Mouse (Mus musculus): ENCODE measurements around the gene Qprt.
"Not testable (repeated sequence)": the region's sequence is repeated elsewhere in the genome, so short reads cannot be mapped to it uniquely, and the experiment has no call there.

The Qprt gene

DNA sequence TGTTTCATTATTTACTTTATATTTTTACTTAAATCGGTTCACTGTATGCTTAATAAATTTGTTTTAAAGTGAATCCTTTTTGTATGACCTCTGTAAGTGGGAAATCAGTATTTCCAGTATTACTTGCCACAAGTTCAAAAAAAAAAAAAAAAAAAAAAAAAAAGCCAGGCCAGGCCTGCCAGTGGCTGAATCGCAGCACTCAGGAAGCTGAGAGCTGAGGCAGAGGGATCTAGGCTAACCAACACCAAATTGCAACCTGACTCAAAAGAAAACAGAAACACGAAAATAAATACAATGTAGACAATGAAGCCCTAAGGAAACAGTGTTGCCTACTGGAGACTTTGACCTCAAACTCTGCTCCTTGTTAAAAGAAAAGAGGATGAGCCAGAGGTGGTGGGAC, 28.1 kb downstream of the Qprt start:
- no peak for DNase-seq

DNA sequence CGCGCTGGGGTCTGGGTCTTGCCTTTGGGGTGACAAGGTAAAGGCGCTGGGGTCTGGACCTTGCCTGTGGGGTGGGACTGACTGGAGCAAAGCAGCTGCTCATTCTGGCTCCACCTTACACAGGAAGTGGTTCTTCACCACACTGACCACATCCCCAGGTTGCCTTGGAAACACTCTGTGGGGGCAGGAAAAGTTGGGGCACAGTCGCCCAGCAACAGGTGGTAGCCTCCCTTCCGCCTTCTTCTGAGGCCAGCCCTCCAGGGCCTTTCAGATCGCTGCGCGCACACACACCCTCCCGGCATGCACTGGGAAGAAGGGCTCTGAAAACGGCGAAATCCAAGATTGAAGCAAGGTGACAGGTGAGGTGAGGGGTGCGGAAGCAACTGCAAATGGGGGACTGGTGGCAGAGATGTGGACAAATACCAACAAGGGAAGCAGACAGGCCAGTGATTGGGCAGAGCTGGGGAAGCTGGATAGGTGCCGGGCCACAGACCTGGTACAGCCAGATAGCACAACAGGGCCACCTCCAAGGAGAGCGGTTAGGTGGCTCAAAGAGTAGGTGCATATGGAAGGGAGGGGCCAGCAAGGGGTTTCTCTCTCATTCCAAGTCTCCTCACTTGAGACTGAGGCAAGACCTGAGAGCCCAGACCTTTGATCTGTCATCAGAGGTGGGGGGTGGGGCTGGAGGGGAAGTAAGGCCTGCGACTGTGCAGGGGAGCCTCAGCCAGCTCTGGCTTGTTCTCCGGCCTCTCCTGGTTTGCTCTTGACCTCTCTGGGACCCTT, 30.7 kb downstream of the Qprt start, which contains the start of gene AI467606:
Gene AI467606, plus strand, starts transcription at position 246 of the 783 bp plus-strand sequence.
- DNase-seq, result no peak

DNA sequence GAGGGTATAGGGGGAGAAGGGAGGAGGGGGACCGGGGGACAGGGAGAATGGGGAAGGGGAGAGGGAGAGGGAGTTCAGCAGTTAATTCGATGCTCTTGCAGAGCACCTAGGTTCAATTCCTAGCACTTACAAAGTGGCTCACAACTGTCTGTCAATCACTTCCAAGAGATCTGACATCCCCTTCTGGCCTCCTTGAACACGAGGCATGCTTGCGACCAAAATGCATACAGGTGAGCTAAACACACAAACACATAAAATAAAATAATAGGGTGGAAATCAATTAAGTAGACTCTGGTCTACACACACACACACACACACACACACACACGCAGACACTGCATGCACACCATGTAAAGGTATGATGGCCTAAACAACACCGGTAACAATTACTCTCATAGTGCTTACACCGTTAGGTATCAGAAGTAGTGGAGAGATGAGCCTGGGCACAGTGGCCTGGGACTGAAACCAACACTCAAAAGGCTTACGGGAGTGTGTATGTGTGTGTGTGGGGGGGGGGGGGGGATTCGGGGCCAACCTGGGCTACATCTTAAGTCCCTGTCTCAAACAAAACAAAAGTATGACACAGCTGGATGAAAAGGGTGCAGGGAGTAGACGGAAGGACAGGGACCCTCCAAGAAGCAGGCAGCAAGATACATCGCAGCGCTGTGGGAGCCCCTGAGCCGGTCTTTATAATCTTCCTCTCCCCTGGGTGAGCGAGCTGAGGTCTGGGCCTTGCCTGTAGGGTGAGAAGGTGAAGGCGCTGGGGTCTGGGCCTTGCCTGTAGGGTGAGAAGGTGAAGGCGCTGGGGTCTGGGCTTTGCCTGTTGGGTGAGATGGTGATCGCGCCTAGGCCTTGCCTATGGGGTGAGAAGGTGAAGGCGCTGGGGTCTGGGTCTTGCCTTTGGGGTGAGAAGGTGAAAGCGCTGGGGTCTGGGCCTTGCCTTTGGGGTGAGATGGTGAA, 31.6 kb downstream of the Qprt start:
- DNase-seq, result no peak

DNA sequence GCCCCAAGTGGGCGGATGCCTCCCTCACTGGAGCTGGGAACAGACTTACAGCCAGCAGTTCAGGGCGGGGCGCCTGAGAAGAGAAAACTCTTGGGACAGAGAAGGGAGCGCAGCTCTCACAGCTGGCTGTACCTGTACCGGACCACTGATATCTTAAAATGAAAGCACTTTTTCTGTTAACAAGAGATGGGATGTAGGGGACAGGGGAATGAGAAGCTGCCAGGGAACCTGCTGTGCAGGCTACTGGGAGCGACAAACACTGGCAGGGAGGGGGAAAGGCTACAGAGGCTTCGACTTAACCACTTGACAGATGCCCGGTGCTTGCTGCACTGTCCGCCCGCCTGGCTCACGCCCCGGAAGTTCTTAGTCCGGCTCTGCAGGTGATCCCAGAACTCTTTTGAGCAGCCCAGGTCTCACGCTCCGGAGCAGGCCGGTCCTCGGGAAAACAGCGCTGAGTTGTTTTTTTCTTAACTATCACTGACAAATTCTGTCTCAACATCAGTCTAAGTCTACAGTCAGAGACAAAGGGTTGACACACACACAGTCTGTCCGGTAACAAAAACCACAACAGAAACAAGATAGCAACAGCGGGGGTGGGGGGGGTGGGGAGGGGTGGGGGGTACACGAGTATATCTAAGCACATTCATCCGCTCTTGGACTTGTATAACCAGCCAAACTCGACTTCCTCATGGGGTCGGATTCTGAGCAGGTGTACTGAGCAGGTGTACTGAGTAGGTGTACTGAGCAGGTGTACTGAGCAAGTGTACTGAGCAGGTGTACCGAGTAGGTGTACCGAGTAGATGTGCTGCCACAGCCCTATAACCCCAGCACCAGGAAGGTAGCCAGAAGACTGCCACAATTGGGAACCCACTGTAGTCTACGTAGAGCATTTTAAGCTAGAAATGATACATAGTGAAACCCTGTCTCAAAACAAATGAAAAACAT, 32.9 kb downstream of the Qprt start:
- DNase-seq, result no peak

DNA sequence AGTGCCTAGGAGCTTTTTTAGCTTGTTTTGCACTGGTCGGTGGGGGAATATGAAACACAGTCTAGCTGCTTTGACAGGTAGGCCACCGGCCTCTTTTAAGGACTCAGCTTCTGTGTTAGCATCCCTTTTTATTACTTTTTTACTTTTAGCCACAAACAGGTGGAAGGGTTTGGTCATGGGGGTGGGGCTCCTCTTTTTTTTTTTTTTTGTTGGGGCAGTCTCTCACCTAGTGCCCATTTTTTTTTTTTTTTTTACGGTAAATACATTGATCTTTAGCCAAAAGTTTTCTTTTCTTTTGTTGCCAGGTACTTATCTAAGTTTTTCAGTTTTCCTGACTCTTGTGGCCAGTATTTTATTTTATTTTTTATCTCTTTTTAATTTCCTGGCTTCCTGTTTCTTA, 33.9 kb downstream of the Qprt start:
- no peak for DNase-seq

DNA sequence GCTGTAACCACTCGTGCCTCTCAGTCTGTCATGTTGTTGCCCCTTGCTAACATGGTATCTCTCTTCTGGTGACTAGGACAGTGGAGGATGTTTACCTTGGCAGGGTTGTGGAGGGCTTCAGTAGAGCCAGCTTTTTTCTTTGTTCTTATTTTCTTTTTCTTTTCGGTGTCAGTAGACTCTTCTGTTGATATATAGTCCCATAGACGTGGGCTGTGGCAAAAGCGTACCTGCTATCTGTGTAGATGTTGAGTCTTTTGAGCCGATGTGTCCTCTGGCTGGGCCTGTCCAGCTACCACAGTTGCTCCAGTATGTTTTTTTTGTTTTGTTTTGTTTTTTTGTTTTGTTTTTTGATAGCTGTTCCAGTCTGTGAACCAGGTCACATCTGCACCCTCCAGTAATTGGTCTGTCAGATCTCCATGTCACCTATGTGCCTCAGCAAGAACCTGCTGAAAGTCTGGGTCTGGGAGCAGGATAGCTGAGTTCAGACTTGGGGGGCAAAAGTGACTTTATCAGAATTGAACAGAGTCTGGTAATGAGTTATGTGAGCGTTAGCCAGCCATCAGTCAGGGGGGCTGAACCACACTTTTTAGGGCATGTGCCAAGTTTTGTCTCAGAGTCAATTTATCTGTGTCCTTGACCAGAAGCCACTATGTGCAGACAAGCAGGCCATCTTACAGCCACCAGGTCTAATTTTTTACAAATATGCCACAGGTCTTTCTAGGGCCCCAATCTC, 34.6 kb downstream of the Qprt start, which contains the start of gene Zg16:
Gene Zg16, minus strand, starts transcription at position 51 of the 733 bp plus-strand sequence.
- not testable (repeated sequence) for DNase-seq

DNA sequence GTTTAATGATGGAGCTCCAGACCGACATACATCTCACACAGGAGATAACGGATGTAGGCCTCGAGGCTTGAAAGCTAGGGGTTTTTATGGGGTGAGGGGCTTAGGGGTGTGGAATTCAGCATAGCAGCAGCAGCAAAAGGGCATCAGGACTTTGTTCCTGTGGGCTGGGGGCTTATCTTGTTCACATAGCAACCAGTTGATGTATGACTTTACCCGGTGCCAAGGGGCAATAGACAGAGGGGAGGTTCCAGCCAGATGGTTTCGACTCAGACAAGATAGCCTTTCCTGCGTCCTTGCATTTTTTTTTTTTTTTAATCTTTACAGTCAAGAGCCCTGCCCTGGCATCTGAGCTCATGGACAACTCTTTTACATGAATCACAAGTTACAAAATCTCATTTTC, 36.3 kb downstream of the Qprt start:
- DNase-seq, result not testable (repeated sequence)

DNA sequence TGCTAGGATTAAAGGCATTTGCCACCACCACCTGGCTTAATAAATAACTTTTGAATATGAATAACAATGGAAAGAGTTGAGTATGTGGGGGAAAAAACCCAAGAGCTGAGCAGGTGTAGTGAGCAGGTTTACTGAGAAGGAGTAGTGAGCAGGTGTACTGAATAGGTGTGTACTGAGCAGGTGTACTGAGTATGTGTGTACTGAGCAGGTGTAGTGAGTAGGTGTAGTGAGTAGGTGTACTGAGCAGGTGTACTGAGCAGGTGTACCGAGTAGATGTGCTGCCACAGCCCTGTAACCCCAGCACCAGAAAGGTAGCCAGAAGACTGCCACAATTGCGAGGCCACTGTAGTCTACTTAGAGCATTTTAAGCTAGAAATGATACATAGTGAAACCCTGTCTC, 37.2 kb downstream of the Qprt start:
- DNase-seq, result no peak

DNA sequence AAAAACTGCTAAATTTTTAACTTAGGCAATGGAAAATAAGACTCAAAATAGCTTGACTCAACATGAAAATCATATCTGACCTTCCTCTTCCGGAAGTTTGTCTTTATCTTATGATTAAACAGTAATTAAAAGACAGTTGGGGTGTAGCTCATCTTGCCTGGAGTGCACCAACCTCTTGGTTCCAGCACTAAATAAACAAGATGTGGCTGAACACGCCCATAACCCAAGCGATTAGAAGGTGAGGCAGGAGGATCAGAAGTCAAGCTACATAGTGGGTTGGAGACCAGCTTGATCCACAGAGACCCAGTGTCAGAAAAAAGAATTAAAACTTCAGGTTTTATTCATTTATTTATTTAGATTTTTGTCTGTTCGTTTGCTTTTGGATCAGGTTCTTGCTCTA, 38.3 kb downstream of the Qprt start:
- DNase-seq, result no peak

DNA sequence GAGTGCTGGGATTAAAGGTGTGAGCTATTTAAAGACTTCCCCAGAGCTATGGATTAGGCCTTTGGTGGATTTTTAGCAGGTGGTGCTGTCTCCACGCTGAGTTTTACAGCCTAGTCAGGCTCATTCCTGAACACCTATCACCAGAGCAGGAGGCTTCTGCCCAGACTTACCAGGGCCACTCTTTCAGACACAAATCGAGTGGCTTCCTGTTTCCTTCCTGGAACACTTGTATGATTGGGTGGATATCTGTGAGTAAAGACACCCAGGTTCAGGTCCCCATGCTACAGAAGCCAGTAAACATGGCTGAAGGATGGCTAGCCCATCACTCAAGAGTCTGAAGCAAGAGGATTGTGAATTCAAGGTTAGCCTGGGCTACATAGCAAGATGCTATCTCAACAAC, 39.0 kb downstream of the Qprt start:
- DNase-seq, result no peak

DNA sequence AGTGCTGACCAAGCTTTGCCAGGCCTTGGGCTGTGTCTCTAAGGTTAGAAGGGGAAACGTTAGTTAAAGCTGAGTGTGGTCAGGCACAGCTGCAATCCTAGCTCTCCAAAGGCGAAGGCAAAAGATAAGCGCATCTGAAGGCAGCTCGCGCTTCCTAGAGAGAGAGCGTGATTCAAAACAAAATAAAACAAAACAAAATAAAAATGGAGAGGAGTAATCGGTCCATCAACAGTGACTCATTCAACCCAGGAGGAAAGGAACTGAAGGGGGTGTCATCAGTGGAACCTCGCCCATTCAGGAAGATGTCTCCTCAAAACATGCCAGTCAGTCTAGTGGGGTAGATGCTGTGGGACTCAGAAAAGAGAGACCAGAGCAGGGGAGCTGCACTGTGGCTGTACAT, 39.8 kb downstream of the Qprt start:
- DNase-seq, result no peak

DNA sequence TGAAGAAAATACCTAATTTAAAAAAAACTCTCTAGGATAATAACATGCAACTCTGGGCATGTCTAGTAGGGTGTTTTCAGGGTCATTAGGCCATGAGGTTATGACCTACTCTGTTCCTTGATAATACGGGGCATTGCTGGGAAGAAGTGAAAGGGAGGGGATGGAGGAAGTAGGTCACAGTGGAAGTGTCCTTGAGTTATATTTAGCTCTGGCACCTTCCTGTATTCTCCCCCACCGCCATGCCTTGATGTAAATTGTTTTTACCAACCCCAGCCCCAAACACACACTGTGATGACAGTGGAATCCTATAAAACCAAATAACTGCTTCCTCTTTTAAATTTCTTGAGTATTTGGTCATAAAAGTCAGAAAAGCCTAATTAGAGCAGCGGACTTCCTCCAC, 42.0 kb downstream of the Qprt start:
- no peak for DNase-seq

DNA sequence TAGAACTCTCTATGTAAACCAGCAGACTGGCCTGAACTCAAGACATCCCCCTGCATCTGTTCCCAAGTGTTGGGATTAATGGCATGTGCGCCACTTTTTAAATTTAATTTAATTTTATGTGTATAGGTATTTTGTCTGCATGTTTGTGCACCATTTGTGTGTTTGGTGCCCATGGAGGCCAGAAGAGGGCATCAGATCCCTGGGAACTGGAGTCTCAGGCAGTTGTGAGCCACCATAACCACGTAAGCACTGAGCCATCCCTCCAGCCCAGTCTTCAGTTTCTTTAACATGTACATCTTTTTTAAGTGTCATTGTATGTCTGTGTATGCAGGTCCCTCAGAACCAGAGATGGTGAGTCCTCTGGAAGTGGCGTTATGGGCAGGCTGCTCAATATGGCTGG, 44.3 kb downstream of the Qprt start:
- no peak for DNase-seq

DNA sequence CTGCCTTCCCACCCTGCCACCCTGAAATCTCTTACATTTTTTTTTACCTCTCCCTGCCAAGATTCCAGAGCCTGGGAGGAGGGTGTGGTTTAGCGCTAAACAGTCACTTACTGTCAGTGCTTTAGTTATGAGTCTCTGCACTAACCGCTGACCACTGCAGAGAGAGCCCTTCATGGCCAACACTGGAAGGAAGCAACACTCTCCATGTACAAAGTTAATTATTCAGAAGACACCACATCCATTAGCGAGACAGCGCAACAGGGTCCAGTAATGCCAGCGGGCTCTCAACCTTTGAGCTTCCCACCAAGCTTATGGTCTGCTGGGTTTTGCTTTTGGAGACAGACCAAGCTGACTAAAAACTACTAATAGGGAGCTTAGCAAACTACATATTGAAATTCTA, 45.8 kb downstream of the Qprt start:
- DNase-seq, result no peak

DNA sequence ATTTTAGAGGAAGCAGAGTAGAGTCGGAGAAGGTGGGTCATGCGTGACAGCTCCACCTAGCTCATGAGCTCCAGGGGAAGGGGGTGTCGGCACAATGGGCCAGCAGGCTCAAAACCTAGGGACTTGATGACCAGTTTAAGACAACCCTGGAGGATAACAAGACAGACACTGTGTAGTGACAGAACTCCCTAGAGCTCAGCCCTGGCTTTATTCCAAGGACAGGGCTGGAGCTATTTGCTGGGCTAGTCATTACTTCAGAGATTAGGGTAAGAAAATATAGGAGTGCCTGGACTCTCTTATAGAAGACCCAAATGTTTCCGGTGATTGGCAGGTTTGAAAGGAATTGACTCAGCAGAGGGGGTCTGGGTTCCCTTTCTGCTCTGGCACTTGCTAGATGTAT, 48.8 kb downstream of the Qprt start:
- no peak for DNase-seq

DNA sequence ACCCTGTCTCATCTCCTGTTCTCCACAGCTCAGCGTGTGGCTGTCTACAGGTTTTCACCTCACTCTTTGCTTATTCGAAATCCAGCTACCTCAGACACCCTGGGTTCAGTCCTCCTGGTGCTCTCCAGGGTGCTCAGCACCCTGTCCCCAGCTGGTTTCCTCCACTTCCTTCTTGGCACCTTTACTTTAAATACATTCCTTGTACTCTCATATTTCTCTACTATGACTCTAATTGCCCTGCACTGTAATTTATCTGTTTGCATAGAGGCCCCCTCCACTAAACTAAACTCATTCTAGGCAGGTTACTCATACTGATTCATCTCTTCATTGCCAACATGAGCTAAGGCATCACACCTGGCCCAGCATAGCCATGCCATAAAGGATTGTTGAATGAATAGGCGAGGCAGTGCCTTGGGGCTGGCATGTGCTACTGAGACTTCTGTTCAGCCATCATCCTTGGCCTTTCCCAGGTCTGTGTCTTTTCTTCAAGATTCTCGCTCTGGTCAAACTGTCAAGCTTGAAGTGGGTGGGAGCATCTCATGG, 51.1 kb downstream of the Qprt start:
- no peak for DNase-seq

DNA sequence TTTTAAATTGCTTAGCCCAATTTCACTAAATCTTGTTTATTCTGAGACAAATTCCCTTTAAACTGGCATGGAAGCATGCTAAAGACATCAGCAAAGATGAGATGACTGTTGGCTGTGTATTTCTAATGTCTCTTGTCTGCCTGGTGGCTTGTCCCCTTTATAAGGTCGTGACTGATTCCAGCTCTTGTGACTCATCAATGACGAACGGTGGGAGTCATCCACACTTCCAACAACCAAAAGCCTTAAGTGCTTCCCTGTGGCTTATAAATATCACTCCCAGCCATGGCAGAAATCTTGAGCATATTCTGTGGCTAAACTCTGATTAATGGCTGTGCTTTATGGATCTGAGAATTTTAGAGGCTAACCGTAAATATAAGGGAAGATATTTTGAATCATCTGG, 55.7 kb downstream of the Qprt start:
- no peak for DNase-seq

DNA sequence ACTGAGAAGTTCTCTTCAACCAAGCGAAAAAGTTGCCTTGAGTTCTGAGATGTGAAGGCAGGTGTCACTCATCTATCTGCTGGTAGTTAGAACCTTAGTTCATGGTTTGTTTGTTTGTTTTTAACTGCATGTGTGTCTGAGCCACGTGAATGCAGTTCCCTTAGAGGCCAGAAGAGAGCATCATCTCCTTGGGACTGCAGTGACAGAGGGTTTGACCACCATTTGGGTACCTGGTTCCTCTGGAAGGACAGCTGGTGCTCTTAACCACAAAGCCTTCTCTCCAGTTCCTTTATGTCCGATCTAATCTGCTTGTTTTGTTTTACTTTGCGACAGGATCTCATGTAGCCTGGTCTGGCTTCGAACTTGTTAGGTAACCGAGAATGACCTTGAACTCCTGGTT, 56.5 kb downstream of the Qprt start:
- DNase-seq, result no peak

Measured in cerebellum, adult 11 months (tissue).